In the genomic region with DNA sequence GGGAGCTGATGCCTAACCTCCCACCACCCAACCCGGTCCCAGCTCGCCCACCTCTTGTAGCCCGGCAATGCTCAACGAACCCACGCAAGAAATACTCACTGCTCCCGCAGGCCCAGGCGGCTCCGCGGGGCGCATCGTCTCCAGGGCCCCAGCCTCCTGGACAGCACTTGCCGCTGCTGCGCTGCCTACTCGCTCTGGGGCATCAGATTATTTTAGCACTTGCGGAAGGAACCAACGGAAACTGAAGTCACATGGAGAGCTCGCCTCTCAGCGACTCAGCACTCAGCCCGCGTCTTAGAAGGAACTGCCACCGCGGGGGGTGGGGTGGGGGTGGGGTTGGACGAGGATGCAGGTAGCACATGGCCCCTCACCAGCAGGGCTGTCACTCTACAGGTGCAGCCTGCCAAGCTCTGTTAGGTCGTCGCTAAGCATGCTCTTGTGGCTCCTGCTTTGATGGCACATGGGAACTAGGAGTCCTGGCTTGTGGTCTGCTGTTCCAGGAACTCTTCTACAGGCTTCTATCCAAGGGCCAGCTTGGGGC, we compare ENCODE assay signal across 7 mouse cellular contexts. TPM values are rescaled to one million over a fixed set of nuclear protein-coding genes. Genes with fewer than 3 reads are reported as not detected.
DNase-seq lines count a peak whose midpoint lies in the region; ATAC-seq and TF ChIP-seq lines count a peak whose summit lies in the region.

A gene (minus strand): TSS at position 314 of the 541 bp plus-strand sequence.

- peak; percentile 83 for DNase-seq in T-cell, adult 2 months (ENCODE audit: low spot score)
- DNase-seq in cerebellum, adult 11-12 months, result peak; percentile 83
- peak; percentile 71 to 84 for DNase-seq in left cerebral cortex, postnatal 25 days (ENCODE audit: low spot score in 2 of 2)

- H3K9me3 ChIP-seq in forebrain, embryonic 15.5 days, result no peaks in the 10 kb centered on the region
- no peaks in the 10 kb centered on the region for H3K9me3 ChIP-seq in hindbrain, embryonic 13.5 days

- H3K9ac ChIP-seq in forebrain, embryonic 15.5 days (replicated peaks), result peak within 1 kb of the TSS; percentile 37
- H3K9ac ChIP-seq in hindbrain, embryonic 13.5 days, result peak within 1 kb of the TSS; percentile 70

- ATAC-seq in forebrain, embryonic 15.5 days (replicated peaks), result 0 out of 2 replicates have a peak, but pooled peaks have one; percentile 23
- ATAC-seq in hindbrain, embryonic 13.5 days (ENCODE audit: low FRiP score), result no peak
- ATAC-seq in megakaryocyte-erythroid progenitor cell, adult 5-6 weeks (replicated peaks; ENCODE audit: low FRiP score, low TSS enrichment, poor library complexity, severe bottlenecking), result peak; percentile 80

- H3K4me2 ChIP-seq in forebrain, embryonic 15.5 days (replicated peaks), result peak within 1 kb of the TSS; percentile 59
- H3K4me2 ChIP-seq in hindbrain, embryonic 13.5 days, result peak within 1 kb of the TSS; percentile 65

- TF ChIP-seq POLR2A in small intestine, adult 2 months (IDR thresholded peaks at IDR 0.05; ENCODE audit: low read depth, low read length), result peak; percentile 39; the same call in 1 of the 2 replicates

- H3K4me1 ChIP-seq in forebrain, embryonic 15.5 days, result peaks cover 7% of the 10 kb centered on the region
- peaks cover 10% of the 10 kb centered on the region for H3K4me1 ChIP-seq in hindbrain, embryonic 13.5 days (replicated peaks)
- peaks cover 6% of the 10 kb centered on the region; the same call in 1 of the 2 replicates for H3K4me1 ChIP-seq in small intestine, adult 2 months (ENCODE audit: control insufficient read depth, insufficient read depth, insufficient read length, low read length)

- H3K27ac ChIP-seq in forebrain, embryonic 15.5 days (replicated peaks), result no peak within 1 kb of the TSS
- no peak within 1 kb of the TSS for H3K27ac ChIP-seq in hindbrain, embryonic 13.5 days
- H3K27ac ChIP-seq in small intestine, adult 2 months (ENCODE audit: insufficient read depth, low read depth, low read length), result peak within 1 kb of the TSS; percentile 78

- H3K27me3 ChIP-seq in forebrain, embryonic 15.5 days, result no peaks in the 10 kb centered on the region
- peaks cover 20% of the 10 kb centered on the region for H3K27me3 ChIP-seq in hindbrain, embryonic 13.5 days
- H3K27me3 ChIP-seq in small intestine, adult 2 months (ENCODE audit: control insufficient read depth, insufficient read depth, low read length), result no peaks in the 10 kb centered on the region

- peak within 1 kb of the TSS; percentile 38 for H3K4me3 ChIP-seq in forebrain, embryonic 15.5 days
- H3K4me3 ChIP-seq in hindbrain, embryonic 13.5 days, result peak within 1 kb of the TSS; percentile 35
- H3K4me3 ChIP-seq in small intestine, adult 2 months (ENCODE audit: low read depth, low read length), result peak within 1 kb of the TSS; percentile 72

- H3K36me3 ChIP-seq in forebrain, embryonic 15.5 days, result no peaks in the 10 kb centered on the region
- H3K36me3 ChIP-seq in hindbrain, embryonic 13.5 days, result no peaks in the 10 kb centered on the region
- H3K36me3 ChIP-seq in small intestine, adult 2 months (ENCODE audit: control insufficient read depth, insufficient read depth, low read length), result no peaks in the 10 kb centered on the region

- intact Hi-C loops in left cerebral cortex, postnatal 25 days (cut with DNase I), result loop anchor here (10.0 kb wide), 1 partner anchor 49 kb away; no protein-coding TSS in a partner anchor

- 4% methylated on average over 25 of the region's 25 CpGs for WGBS in forebrain, embryonic 15.5 days
- 4% methylated on average over 25 of the region's 25 CpGs for WGBS in hindbrain, embryonic 13.5 days
- 5% methylated on average over 25 of the region's 25 CpGs for WGBS in small intestine, adult 2 months

- TF ChIP-seq CTCF in small intestine, adult 2 months (IDR thresholded peaks at IDR 0.05; ENCODE audit: extremely low read depth, insufficient read length, insufficient replicate concordance, low read depth, low read length), result no peak

RNA-seq across cellular contexts. Expression of the gene that starts here (rescaled TPM):
- polyA plus RNA-seq in forebrain, embryonic 15.5 days (2015; fragmentation: Nextera tagmentation; extraction: Ambion mirVana), result 7.8 and 8.2 TPM in 2 replicates
- 7.3 and 8.8 TPM in 2 replicates for polyA plus RNA-seq in hindbrain, embryonic 13.5 days (2015; fragmentation: Nextera tagmentation; extraction: Ambion mirVana)
- total RNA-seq in left cerebral cortex, postnatal 25 days (2021), result 1 to 10 TPM; 7.9 to 8.9 TPM
- 40.4 and 53.3 TPM in 2 replicates for total RNA-seq in megakaryocyte-erythroid progenitor cell, adult 5-6 weeks (2014; fragmentation: Nextera tagmentation)
- 33.4 and 40.3 TPM in 2 replicates for total RNA-seq in megakaryocyte-erythroid progenitor cell, adult 5-6 weeks (2017)
- 5.3 and 6.7 TPM in 2 replicates for polyA plus RNA-seq in small intestine, adult 2 months (2012; rRNA removed)
